Mouse (Mus musculus) stomach, adult 2 months (tissue): ENCODE results near the gene Oog3. TPM values are rescaled to one million over a fixed set of nuclear protein-coding genes. Genes with fewer than 3 reads are reported as not detected.

ENCODE experiments used
- polyA plus RNA-seq: library from polyadenylated mRNA; depleted of rRNA; stranded (reverse); fragments of >200 nt; gene quantifications from 2 replicates; pipeline ENCODE4 v1.2.3, GENCODE M21; 2012; rRNA removed

The Oog3 gene
- not detected in 2 replicates for polyA plus RNA-seq

DNA sequence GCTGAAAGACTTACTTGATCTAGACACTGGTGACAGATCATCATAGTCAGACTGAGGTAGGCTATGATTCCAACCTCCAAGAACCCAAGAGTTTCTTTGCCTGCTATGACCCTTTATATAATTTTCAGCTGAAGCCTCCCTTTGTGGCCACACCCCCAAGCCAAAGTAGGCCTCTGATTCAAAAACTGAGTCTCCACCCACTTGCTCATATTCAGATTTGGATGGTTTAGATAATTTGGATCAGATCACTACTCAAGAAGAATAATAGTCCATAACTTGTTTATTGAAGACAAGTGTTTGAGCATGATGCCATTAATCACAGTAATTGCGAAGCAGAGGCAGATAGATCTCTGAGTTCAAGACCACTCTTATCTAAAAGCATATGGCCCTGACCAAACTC, at the start of gene Oog3:
Gene Oog3, minus strand, starts transcription at position 101 of the 400 bp plus-strand sequence.

DNA sequence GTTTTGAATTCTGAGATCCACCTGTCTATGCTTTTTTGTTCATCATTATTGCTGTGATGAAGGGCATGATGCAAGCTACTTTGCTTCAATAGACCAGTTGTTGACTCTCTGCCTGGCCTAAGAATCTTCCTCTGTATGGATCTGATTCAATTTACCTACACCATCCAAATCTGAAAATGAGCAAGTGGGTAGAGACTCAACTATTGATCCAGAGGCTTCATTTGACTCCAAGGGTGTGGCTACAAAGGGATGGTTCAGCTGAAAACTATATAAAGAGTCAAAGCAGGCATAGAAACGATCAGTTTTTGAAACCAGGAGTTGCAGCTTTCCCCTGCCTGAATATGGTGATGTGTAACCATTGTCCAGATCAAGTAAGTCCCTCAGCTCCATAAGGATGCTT, 28.0 kb upstream of the Oog3 start, which contains the start of gene Oog2:
Gene Oog2, plus strand, starts transcription at position 301 of the 400 bp plus-strand sequence.

Other genes starting within 250 kb of the Oog3 start
- gene Pramef25, start 211.6 kb downstream of the Oog3 start, polyA plus RNA-seq, result not detected in 2 replicates
- gene Gm13101, start 195.7 kb downstream of the Oog3 start, polyA plus RNA-seq, result not detected in 2 replicates
- gene Pramef17, start 168.3 kb downstream of the Oog3 start, polyA plus RNA-seq, result not detected in 2 replicates
- not detected in 2 replicates for gene Pramel4, start 103.5 kb downstream of the Oog3 start, polyA plus RNA-seq
- gene Gm13102, start 56.2 kb downstream of the Oog3 start, polyA plus RNA-seq, result not detected in 2 replicates
- gene Oog2, start 28.1 kb upstream of the Oog3 start, polyA plus RNA-seq, result not detected in 2 replicates
- gene C87977, start 50.7 kb upstream of the Oog3 start, polyA plus RNA-seq, result not detected in 2 replicates
- gene Pramel5, start 117.8 kb upstream of the Oog3 start, polyA plus RNA-seq, result not detected in 2 replicates
- gene Gm13128, start 167.6 kb upstream of the Oog3 start, polyA plus RNA-seq, result not detected in 2 replicates
- not detected in 2 replicates for gene Gm13119, start 195.3 kb upstream of the Oog3 start, polyA plus RNA-seq
- not detected in 2 replicates for gene Pramef20, start 215.3 kb upstream of the Oog3 start, polyA plus RNA-seq
- 0.04 and 0.08 TPM in 2 replicates for gene Pramef12, start 245.8 kb upstream of the Oog3 start, polyA plus RNA-seq